Mouse (Mus musculus): ENCODE data around the gene Ttc17.

DNA sequence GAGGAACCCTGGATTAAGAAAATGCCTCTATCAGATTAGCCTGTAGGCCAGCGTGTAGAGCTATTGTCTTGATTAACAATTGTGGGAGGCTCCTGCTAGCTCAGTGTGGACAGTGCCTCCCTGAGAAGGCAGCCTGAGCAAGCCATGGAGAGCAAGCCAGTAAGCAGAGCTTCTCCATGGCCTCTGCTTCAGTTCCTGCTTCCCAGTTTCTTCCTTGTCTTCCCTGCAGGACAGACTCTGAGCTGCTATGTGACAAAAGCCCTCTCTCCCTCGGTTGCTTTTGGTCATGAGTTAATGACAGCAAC lies 71.8 kb downstream of the Ttc17 start:
- TF ChIP-seq CTCF (IDR thresholded peaks at IDR 0.05; ENCODE audit: low read depth, low read length): no peak
- no peak for TF ChIP-seq POLR2A (IDR thresholded peaks at IDR 0.05; ENCODE audit: extremely low read depth, insufficient read depth, low read length)
